Mouse (Mus musculus) testis, adult 2 months (tissue): Measurements from ENCODE around the gene Olfr805. TPM values are rescaled to one million over a fixed set of nuclear protein-coding genes. Genes with fewer than 3 reads are reported as not detected.

Experiments used
- H3K27ac ChIP-seq: fragments of 200-500 bp; 2 replicates; pipeline ENCODE4 v1.5.1; 2012; ENCODE audit warnings: low read depth, low read length; ENCODE audit not compliant: control insufficient read depth, insufficient read depth
- H3K27me3 ChIP-seq: fragments of 200-500 bp; 2 replicates; pipeline ENCODE4 v1.6.1; 2012; ENCODE audit warnings: mild to moderate bottlenecking, low read length, moderate library complexity; ENCODE audit not compliant: control insufficient read depth, insufficient read depth
- H3K36me3 ChIP-seq: fragments of 200-500 bp; 2 replicates; pipeline ENCODE4 v1.6.1; 2012; ENCODE audit warnings: mild to moderate bottlenecking, low read length; ENCODE audit not compliant: control insufficient read depth, insufficient read depth
- H3K4me1 ChIP-seq: fragments of 200-500 bp; 2 replicates; pipeline ENCODE4 v1.6.1; 2012; ENCODE audit warnings: low read length; ENCODE audit not compliant: control insufficient read depth, insufficient read depth
- H3K4me3 ChIP-seq: fragments of 200-500 bp; 2 replicates; pipeline ENCODE4 v1.5.1; 2012; ENCODE audit warnings: low read depth, mild to moderate bottlenecking, low read length, moderate library complexity, mixed read lengths; ENCODE audit not compliant: control insufficient read depth
- CTCF ChIP-seq: fragments of 200-500 bp; IDR thresholded peaks from 2 replicates; pipeline ENCODE4 v1.5.1; 2012; ENCODE audit warnings: low read depth, mild to moderate bottlenecking, inconsistent platforms, low read length, moderate library complexity; ENCODE audit not compliant: control insufficient read depth, insufficient read depth, insufficient replicate concordance
- POLR2A ChIP-seq: fragments of 200-500 bp; IDR thresholded peaks from 2 replicates; pipeline ENCODE4 v1.6.1; 2012; ENCODE audit warnings: low read depth, mild to moderate bottlenecking, inconsistent platforms, low read length, moderate library complexity; ENCODE audit not compliant: control insufficient read depth
- polyA plus RNA-seq: library from polyadenylated mRNA; depleted of rRNA; stranded (reverse); fragments of >200 nt; gene quantifications from 2 replicates; pipeline ENCODE4 v1.2.3, GENCODE M21; 2012; rRNA removed

Olfr805 gene
- polyA plus RNA-seq, result 0.04 TPM in 1 of 2 replicates, not detected in the other

GRCm38 (mm10) chr10:129729275-129729674, at the start of gene Olfr805:
Gene Olfr805 (minus strand): TSS chr10:129729375.
- H3K27me3 ChIP-seq, result no peaks in the 10 kb centered on the region
- no peak within 1 kb of the TSS for H3K27ac ChIP-seq
- H3K4me3 ChIP-seq, result no peak within 1 kb of the TSS
- H3K4me1 ChIP-seq, result no peaks in the 10 kb centered on the region
- TF ChIP-seq POLR2A, result no peak
- no peak for TF ChIP-seq CTCF
- H3K36me3 ChIP-seq, result no peaks in the 10 kb centered on the region

DNA sequence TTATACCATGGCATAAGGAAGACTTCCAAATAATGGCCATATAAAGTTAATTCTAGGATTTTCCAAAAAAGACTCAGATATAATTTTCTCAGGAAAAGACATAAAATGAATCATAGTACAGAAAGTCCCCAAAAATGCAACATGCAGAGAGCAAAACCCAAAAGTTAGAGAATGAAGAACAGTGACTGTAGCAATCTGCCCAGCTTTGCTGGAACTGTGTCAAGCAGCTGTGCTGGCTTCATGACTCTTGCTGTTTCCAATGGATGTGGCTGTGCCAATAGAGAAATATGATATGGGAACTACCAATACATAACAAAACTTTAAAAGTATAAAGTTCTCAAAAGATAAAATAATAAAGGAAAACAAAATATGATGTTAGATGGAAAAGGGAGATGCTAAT, 48.9 kb upstream of the Olfr805 start:
- Histone ChIP-seq H3K27ac (no peak overlapping the region), H3K4me3 (no peak overlapping the region), H3K4me1 (no peaks in the 10 kb centered on the region), H3K27me3 (no peaks in the 10 kb centered on the region), H3K36me3 (no peaks in the 10 kb centered on the region)
- TF ChIP-seq POLR2A (no peak), CTCF (no peak)

DNA sequence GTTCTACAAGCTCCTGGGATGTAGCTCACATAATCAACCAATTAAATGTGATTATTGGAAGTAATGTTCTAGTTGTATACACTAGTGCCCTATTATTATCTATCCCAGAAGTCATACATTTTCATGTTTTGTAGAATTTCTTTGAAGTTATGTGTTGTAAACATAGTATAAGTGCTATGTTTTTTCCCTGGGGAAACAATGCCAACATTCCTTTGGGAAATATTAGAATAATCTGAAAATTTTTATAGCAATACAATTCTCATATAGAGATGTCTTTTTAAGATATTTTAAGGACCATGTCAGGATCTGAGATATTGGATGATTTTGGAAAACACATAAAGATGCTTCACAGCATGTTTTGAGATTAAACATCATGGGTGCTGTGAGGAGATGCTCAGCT, 45.2 kb upstream of the Olfr805 start, which contains the start of gene Olfr809:
Olfr809 (plus strand) TSS at position 301 of the 400 bp plus-strand sequence.
- Histone ChIP-seq H3K4me1 (no peaks in the 10 kb centered on the region), H3K27ac (no peak within 1 kb of the TSS), H3K27me3 (no peaks in the 10 kb centered on the region), H3K36me3 (no peaks in the 10 kb centered on the region), H3K4me3 (no peak within 1 kb of the TSS)
- no peak for TF ChIP-seq POLR2A
- no peak for TF ChIP-seq CTCF

GRCm38 (mm10) chr10:129765182-129765581, 36.0 kb upstream of the Olfr805 start, which contains the start of gene Olfr808:
Gene Olfr808 (plus strand): TSS chr10:129765482.
- Histone ChIP-seq H3K4me1 (no peaks in the 10 kb centered on the region), H3K27ac (no peak within 1 kb of the TSS), H3K4me3 (no peak within 1 kb of the TSS), H3K36me3 (no peaks in the 10 kb centered on the region), H3K27me3 (no peaks in the 10 kb centered on the region)
- no peak for TF ChIP-seq CTCF
- TF ChIP-seq POLR2A, result no peak

DNA sequence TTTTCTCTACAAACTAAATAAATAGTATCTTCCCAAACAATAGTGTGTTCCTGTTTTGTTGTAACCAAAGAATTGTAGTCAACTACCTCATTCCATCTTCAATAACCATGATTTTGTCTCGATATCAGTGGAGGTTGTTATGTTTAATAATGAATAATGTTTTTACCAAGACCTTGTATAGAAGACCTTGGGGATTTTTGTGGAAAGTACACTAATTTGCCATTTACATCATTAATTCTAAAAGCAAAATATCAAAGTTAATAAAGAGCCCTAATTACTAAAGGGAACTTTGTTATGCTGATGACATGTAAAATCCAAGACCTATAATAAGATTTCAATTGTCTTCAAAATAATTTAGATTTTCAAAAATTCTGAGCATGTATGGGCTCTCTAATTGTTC, 28.5 kb upstream of the Olfr805 start, which contains the start of gene Olfr807:
Olfr807 (minus strand) TSS at position 101 of the 400 bp plus-strand sequence.
- Histone ChIP-seq H3K4me1 (no peaks in the 10 kb centered on the region), H3K27me3 (no peaks in the 10 kb centered on the region), H3K27ac (no peak within 1 kb of the TSS), H3K4me3 (no peak within 1 kb of the TSS), H3K36me3 (no peaks in the 10 kb centered on the region)
- TF ChIP-seq POLR2A (no peak), CTCF (no peak)

- H3K4me1 ChIP-seq, result no peaks in the 10 kb centered on the region
- H3K27me3 ChIP-seq, result no peaks in the 10 kb centered on the region
- no peak for TF ChIP-seq POLR2A
- TF ChIP-seq CTCF, result no peak
- H3K36me3 ChIP-seq, result no peaks in the 10 kb centered on the region
- no peak within 1 kb of the TSS for H3K4me3 ChIP-seq
- no peak within 1 kb of the TSS for H3K27ac ChIP-seq
These were observed 12.6 kb upstream of the Olfr805 start, which contains the start of gene Olfr806 for GRCm38 (mm10) chr10:129741821-129742220. Gene Olfr806 (minus strand): TSS chr10:129741921.

DNA sequence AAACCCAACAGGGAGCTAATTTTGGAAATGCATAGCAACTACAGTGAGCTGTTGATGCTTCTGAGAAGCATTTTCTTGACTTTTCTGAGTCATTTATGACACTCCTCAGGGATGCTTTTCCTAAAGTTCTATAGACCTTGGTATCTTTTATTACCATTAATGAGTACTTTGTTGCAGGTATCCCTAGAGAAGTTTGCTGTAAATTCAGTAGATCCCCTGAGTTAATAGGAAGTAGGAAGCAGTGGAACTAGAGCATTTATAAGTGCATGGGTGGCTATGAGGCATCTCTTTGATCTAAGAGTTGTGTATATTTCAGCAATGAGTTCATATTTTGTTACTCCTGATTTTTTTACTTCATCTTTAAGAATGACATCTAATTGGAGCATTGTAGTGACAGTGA, 26.3 kb downstream of the Olfr805 start, which contains the start of gene Olfr804:
Olfr804 (plus strand) TSS at position 301 of the 400 bp plus-strand sequence.
- no peak for TF ChIP-seq CTCF
- no peak for TF ChIP-seq POLR2A
- Histone ChIP-seq H3K36me3 (no peaks in the 10 kb centered on the region), H3K4me3 (no peak within 1 kb of the TSS), H3K4me1 (no peaks in the 10 kb centered on the region), H3K27me3 (no peaks in the 10 kb centered on the region), H3K27ac (no peak within 1 kb of the TSS)
